Mouse (Mus musculus) layer of hippocampus, adult 6 months (tissue): ENCODE results near the gene Atp2c1. TPM values are rescaled to one million over a fixed set of nuclear protein-coding genes. Genes with fewer than 3 reads are reported as not detected.

Source experiments
- long read RNA-seq, 2 experiments: library from polyadenylated mRNA; unstranded; transcript quantifications; one replicate each; pipeline ENCODE4 v2.0.0; 2019 to 2020
- polyA plus RNA-seq: library from polyadenylated mRNA; unstranded; fragments of <200 nt; fragmentation: Nextera tagmentation; gene quantifications from 2 replicates; pipeline ENCODE4 v1.2.3, GENCODE M21; 2021

Gene Atp2c1
- 65.1 and 75.6 TPM in 2 replicates for polyA plus RNA-seq
- long read RNA-seq, experiment 1, full-length matches to known transcripts: 36 of 159 reads
- long read RNA-seq, experiment 1, partial matches to known transcripts: 56 of 159 reads
- long read RNA-seq, experiment 1, other reads (novel, unspliced or antisense): 67 of 159 reads
- long read RNA-seq, experiment 2, full-length matches to known transcripts: 243 of 810 reads
- long read RNA-seq, experiment 2, partial matches to known transcripts: 77 of 810 reads
- long read RNA-seq, experiment 2, other reads (novel, unspliced or antisense): 490 of 810 reads

DNA sequence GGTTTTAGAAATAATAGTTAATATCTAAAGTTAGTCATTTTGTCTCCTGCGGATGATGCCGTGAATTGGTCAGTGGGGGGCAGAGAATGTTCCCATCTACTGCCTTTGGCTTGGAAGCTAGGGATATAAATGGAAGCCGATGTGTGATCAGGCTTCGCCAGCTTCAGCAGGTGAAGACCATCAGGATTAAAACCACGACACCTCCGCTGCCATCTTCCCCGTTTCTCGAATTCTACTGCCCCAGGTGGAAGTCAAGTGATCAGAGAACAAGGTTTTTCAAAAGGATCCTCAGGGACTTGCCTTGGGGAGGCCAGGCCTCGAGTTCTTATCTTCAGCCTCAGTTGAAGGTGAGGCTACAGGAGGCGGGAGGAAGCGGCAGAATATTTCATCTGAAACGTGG is at the start of gene Atp2c1:
Gene Atp2c1 (minus strand): TSS at position 101 of the 400 bp plus-strand sequence.

DNA sequence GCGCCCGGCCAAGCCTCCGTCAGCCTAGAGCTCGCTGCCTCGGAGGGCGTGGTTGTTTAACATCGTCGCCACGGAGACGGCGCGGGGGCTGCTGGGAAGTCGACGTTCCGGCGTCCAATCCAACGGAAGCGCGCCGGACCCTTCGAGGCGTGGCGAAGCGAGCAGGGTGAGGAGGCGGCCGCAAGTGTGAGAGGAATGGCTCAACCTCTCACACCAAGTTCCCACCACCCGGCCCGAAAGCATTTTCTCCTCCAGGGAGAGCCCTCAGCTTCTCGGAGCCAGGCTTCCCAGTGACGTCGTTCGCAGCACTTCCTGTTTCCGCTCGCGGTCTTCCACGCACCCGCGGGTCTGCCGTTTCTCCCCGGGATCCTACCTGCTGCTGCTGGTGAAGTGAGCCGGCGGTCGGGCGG is 131.9 kb downstream of the Atp2c1 start, which contains the start of the genes Aste1 and Nek11:
Gene Aste1 (plus strand): TSS at position 175 of the 410 bp plus-strand sequence.
Gene Nek11 (minus strand): TSS at position 307 of the 410 bp plus-strand sequence.

Other genes with a start within 250 kb of the Atp2c1 start
- 5.0 and 5.8 TPM in 2 replicates for gene Aste1, start 131.9 kb downstream of the Atp2c1 start, polyA plus RNA-seq
- 0.64 and 0.74 TPM in 2 replicates for gene Nek11, start 131.8 kb downstream of the Atp2c1 start, polyA plus RNA-seq
- gene Pik3r4, start 115.7 kb upstream of the Atp2c1 start, polyA plus RNA-seq: 19.0 and 19.7 TPM in 2 replicates